Mouse (Mus musculus) lung, postnatal 0 days (tissue): ENCODE results near the gene Hnf4a.

Experiments used
- CTCF ChIP-seq: IDR thresholded peaks from 2 replicates; pipeline ENCODE4 v1.5.1; 2016; ENCODE audit warnings: antibody characterized with exemption, mild to moderate bottlenecking
- EP300 ChIP-seq: IDR thresholded peaks from 2 replicates; pipeline ENCODE4 v1.6.1; 2016; ENCODE audit warnings: antibody characterized with exemption, mild to moderate bottlenecking, control low read depth

- TF ChIP-seq EP300: no peak
- no peak for TF ChIP-seq CTCF
Observed at GRCm38 (mm10) chr2:163548822-163549221, 42.2 kb downstream of the Hnf4a start.
